Mouse (Mus musculus) heart, adult 2 months (tissue): ENCODE measurements at regions not wholly inside any gene's neighbourhood (a gene's known extent, or its start where the extent isn't known, plus 50 kb on each side); places are given as distances from the start of the nearest gene placed in this dataset.

Source experiments
- DNase-seq, 2 experiments: peaks; one replicate each; pipeline ENCODE4 v3.0.0; 2021
- H3K27ac ChIP-seq: fragments of 200-600 bp; 2 replicates; pipeline ENCODE4 v1.8.1; 2022
- H3K27me3 ChIP-seq: fragments of 200-500 bp; 2 replicates; pipeline ENCODE4 v1.6.1; 2012; ENCODE audit warnings: mild to moderate bottlenecking, low read length, inconsistent platforms, mixed read lengths; ENCODE audit not compliant: control insufficient read depth, insufficient read depth
- H3K36me3 ChIP-seq: fragments of 200-500 bp; 2 replicates; pipeline ENCODE4 v1.6.1; 2012; ENCODE audit warnings: low read length, inconsistent platforms; ENCODE audit not compliant: control insufficient read depth, insufficient read depth
- H3K4me1 ChIP-seq: fragments of 200-500 bp; 2 replicates; pipeline ENCODE4 v1.6.1; 2011; ENCODE audit warnings: low read length; ENCODE audit not compliant: control insufficient read depth, insufficient read depth
- H3K4me3 ChIP-seq: fragments of 200-600 bp; 2 replicates; pipeline ENCODE4 v1.8.1; 2022
- H3K79me2 ChIP-seq: fragments of 200-500 bp; replicated peaks from 2 replicates; pipeline ENCODE4 v1.6.1; 2012; ENCODE audit warnings: mild to moderate bottlenecking, inconsistent platforms, low read length, moderate library complexity, mixed read lengths; ENCODE audit not compliant: control insufficient read depth, insufficient read depth
- H3K9ac ChIP-seq: fragments of 200-500 bp; 2 replicates; pipeline ENCODE4 v1.6.1; 2012; ENCODE audit warnings: low read depth, mild to moderate bottlenecking, control low read depth, inconsistent platforms, low read length, mixed read lengths
- CTCF ChIP-seq: fragments of 200-600 bp; IDR thresholded peaks from 2 replicates; pipeline ENCODE4 v1.8.1; 2022; ENCODE audit warnings: antibody characterized with exemption, mild to moderate bottlenecking, moderate library complexity
- EP300 ChIP-seq: fragments of 200-500 bp; IDR thresholded peaks from 2 replicates; pipeline ENCODE4 v1.6.1; 2011; ENCODE audit warnings: low read depth, low read length, control low read depth; ENCODE audit not compliant: insufficient read depth
- POLR2A ChIP-seq: fragments of 200-500 bp; IDR thresholded peaks from 2 replicates; pipeline ENCODE4 v1.6.1; 2011; ENCODE audit warnings: mild to moderate bottlenecking, low read depth, low read length, control low read depth; ENCODE audit not compliant: insufficient read depth
- WGBS: fragments of 180-500 bp; shearing (Covaris S2); methylation state at CpG from one replicate; pipeline ENCODE4 v1.1.7; 2018; 5-methylcytosine and 5-hydroxymethylcytosine counted together
- intact Hi-C: fragments of 180-260 bp; cut with DNase I; formaldehyde crosslinking; loops from one replicate; pipeline ENCODE4 v1.15.1; 2025

DNA sequence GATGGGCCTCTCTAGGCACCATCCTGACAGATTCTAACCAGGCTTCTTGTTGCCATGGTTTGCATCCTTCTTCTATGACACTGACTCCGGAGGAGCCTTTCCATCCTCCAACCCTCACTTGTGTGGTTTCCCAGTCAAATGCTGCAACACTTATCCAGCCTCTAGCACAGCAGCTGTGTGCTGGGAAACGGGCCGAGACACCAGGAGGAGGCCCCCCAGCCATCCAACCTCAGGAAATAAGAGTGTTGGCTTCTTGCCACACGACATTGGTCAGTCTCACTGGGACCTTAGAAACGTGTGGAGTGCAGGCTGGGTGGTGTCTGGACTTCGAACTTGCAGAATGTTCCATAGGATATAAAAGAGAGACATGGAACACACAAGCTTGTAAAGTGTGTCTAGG is 119.9 kb upstream of the Bdnf start:
- 38% methylated on average over 6 of the region's 6 CpGs for WGBS
- Histone ChIP-seq H3K4me3 (no peak overlapping the region), H3K36me3 (no peaks in the 10 kb centered on the region), H3K27ac (no peak overlapping the region), H3K9ac (no peak overlapping the region), H3K4me1 (no peaks in the 10 kb centered on the region; the same call in 1 of the 2 replicates), H3K79me2 (no peaks in the 10 kb centered on the region), H3K27me3 (no peaks in the 10 kb centered on the region)
- DNase-seq, result peak; percentile 48 to 54
- TF ChIP-seq EP300 (no peak), POLR2A (no peak), CTCF (no peak)
- intact Hi-C loops, result no loop called here

DNA sequence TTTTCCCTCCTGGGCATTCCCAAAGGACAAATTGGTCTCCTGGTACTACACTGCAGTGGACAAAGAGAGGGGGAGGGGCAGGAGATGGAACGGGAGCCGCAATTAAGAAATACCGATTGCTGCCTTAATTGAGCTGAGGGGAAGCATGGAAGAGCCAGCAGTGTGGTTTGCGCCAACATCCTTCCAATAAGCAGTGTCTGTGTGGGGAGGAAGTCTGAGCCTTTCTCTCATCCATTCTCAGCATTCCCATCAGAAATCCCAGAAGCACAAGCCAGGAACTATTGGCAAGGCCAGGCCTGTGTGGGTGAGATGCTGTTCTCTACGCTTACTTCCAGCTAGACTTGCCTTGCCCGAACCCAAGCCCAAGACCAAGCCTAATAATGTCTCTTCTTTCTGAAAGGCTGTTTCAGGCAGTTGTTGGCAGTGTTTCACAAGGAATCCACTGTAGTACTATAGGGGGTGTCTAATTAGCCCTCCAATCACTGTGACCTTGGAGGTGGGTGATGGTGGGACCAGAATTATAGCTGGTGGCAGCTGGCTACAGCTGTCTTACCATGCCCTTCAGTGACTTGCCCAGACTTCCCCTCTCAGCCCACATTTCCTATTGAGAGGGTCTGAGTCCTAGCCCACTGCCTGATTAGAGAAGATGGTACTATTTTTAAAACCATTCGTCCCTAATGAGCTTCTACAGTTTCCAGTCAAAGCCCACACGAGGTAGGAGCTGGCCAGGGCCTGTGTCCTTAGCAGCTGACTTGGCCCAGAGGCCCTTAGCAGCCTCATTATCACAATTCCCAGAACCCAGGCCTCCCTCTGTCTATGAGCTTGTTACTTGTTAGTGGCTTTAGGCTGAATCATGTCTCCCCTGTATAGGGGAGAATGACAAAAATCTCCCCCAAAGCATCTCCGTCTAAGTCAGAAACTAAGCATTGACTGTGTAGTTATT is 115.1 kb upstream of the Bdnf start:
- Histone ChIP-seq H3K79me2 (no peaks in the 10 kb centered on the region), H3K4me1 (no peaks in the 10 kb centered on the region; the same call in 1 of the 2 replicates), H3K27me3 (no peaks in the 10 kb centered on the region), H3K27ac (no peak overlapping the region), H3K36me3 (no peaks in the 10 kb centered on the region), H3K4me3 (no peak overlapping the region), H3K9ac (no peak overlapping the region)
- DNase-seq, result peak in 1 of 2 experiments; percentile 28
- TF ChIP-seq CTCF (no peak), EP300 (no peak), POLR2A (no peak)
- intact Hi-C loops, result no loop called here
- 58% methylated on average over 9 of the region's 9 CpGs for WGBS

DNA sequence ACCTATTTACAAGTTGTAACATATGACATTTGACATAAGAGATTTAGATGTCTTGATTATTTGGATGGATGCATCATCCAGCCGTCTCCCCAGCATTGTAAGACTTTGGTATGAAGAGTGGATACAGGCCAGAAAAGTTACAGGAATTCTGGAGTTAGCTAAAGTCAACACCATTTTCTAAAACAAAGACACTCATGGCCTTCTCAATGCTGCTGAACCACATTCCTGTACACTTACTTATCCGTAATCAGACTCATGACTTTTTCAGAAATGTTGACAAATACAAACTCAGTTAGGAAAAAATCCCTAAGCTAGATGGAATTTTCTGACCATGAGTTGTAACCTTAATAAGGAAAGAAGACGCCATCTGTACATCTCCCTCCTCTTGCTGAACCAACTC is 111.5 kb upstream of the Bdnf start:
- intact Hi-C loops, result no loop called here
- 61% methylated on average over 3 of the region's 3 CpGs for WGBS
- Histone ChIP-seq H3K79me2 (no peaks in the 10 kb centered on the region), H3K4me3 (no peak overlapping the region), H3K27ac (no peak overlapping the region), H3K36me3 (no peaks in the 10 kb centered on the region), H3K27me3 (no peaks in the 10 kb centered on the region), H3K4me1 (no peaks in the 10 kb centered on the region), H3K9ac (no peak overlapping the region)
- TF ChIP-seq CTCF, result no peak
- no peak for DNase-seq

DNA sequence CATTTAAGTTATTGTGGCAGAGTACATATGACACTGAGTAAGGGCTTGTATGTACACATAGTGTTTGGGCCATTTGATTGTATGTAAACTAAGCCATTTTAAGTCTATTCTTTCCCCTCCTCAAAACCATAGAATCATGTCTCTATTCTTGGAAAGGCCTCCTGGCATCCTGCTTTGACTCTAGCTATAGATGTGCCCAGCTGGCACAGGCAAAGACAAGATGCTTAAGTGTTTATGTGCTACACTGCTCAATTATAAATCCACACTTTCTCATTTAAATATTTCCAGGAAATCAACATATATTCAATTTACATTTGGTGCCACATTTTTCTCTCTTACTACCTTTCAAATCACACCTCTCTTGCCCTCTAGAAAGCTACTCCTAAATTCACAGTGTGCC is 97.6 kb upstream of the Bdnf start:
- no peaks in the 10 kb centered on the region for H3K4me1 ChIP-seq
- H3K79me2 ChIP-seq, result no peaks in the 10 kb centered on the region
- no peaks in the 10 kb centered on the region for H3K36me3 ChIP-seq
- H3K27ac ChIP-seq, result no peak overlapping the region
- no peaks in the 10 kb centered on the region for H3K27me3 ChIP-seq
- H3K4me3 ChIP-seq, result no peak overlapping the region
- H3K9ac ChIP-seq, result no peak overlapping the region
- TF ChIP-seq EP300 (no peak), CTCF (no peak), POLR2A (no peak)
- no peak for DNase-seq
- intact Hi-C loops, result no loop called here

DNA sequence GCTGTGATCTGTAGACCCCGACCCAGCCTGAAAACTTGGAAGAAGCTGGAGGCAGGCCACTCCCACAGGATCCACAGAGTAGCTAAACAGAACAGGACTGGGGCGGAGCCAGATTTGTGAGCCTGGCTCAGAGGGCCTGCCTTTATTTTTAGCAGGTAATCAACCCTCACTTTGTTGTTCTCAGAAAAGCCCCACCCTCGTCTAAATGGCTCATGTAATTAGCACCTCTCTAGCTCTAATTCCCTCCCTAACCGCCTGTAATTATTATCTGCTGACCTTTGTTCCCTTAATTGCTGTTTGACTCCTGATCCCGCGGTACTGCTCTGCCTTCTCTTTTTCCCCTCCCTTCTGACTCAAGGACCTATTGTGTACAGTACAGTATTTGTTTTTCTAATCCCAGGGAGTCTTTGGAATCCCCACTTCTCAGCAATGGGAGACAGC is 95.6 kb upstream of the Bdnf start:
- Histone ChIP-seq H3K4me3 (no peak overlapping the region), H3K9ac (no peak overlapping the region), H3K36me3 (no peaks in the 10 kb centered on the region), H3K79me2 (no peaks in the 10 kb centered on the region), H3K27me3 (no peaks in the 10 kb centered on the region), H3K4me1 (no peaks in the 10 kb centered on the region), H3K27ac (no peak overlapping the region)
- TF ChIP-seq EP300 (no peak), POLR2A (no peak), CTCF (no peak)
- 7% methylated on average over 6 of the region's 6 CpGs for WGBS
- DNase-seq, result peak in 1 of 2 experiments; percentile 7
- intact Hi-C loops, result no loop called here

DNA sequence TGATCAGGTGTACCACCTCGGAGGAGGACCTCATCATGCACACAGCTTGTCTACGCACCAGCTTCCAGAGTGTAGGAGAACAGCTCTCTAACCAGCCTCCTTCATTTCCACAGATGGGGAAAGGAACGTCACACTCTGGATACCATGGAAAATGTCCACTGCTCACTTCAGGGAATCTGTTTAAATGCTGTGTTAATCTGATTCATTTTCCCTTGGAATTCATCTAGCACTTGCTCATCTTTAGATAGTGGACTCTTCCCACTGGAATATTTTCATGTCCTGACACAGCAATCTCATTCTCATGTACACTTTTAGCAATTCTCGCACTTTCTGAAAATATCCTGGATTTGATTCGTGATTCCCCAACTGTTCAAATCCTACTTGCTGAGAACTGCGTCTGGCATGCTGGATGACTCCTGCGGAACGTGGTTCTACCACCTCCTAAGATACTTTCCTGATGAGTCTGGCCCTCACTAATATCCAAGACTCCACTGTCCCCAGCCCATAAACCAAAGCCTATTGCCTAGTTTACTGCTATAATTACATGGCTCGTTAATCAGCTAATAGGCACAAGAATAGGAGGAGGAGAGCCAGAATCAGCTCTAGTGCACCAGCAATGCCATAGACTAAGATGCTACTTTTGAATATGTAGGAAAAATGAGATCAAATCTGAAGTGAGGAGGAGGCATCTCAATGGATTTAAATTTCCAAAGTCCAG is 56.0 kb upstream of the Bdnf start:
- Histone ChIP-seq H3K79me2 (no peaks in the 10 kb centered on the region), H3K27me3 (no peaks in the 10 kb centered on the region), H3K27ac (no peak overlapping the region), H3K4me1 (no peaks in the 10 kb centered on the region), H3K36me3 (no peaks in the 10 kb centered on the region), H3K9ac (no peak overlapping the region), H3K4me3 (no peak overlapping the region)
- intact Hi-C loops, result no loop called here
- 84% methylated on average over 9 of the region's 9 CpGs for WGBS
- TF ChIP-seq EP300 (no peak), CTCF (no peak), POLR2A (no peak)
- DNase-seq, result no peak
